Mouse (Mus musculus): Measurements from ENCODE around the gene Ptprz1. TPM values are rescaled to one million over a fixed set of nuclear protein-coding genes. Genes with fewer than 3 reads are reported as not detected.

The Ptprz1 gene
- polyA plus RNA-seq, 1 experiment from 2014 or later = 3.0 TPM

DNA sequence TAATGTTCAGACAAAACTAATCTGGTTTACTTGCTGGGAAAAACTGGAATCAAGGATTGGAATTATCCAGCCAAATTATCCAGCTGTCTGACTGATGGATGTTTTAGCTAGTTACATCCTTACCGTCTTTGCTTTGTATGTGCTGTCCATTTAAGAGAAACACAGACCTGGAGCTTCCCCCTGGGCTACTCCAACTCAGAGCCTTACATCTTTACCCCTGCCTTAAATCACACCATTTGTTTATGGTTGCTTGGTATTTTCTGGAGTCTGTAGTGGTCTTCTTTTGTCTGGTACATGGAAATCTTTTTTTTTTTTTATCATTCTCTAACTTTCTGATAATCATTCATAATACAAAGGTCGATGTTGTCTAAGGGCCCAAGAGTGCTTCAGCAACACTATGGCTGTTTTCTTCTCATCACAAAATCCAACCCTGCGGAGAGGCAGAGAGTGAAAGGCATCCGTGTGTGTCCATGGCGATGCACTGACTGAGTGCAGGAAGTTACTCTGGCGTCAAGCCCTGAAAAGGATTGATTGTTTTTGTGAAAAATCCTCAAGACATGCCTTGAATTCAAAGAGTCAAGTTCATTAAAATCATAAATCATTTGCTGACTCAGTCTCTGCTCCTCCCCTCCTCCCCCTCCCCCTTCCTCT lies 34.1 kb downstream of the Ptprz1 start:
- ATAC-seq (replicated peaks; ENCODE audit: extremely low read depth, insufficient read depth, low FRiP score) = no peak
- Histone ChIP-seq H3K4me3 (ENCODE audit: low read length) (no peak overlapping the region), H3K27ac (ENCODE audit: low read length) (no peak overlapping the region), H3K9me3 (replicated peaks; ENCODE audit: control insufficient read depth, low read length) (no peaks in the 10 kb centered on the region), H3K36me3 (ENCODE audit: control insufficient read depth, insufficient read depth) (no peaks in the 10 kb centered on the region), H3K9ac (ENCODE audit: low read length) (no peak overlapping the region), H3K4me2 (ENCODE audit: low read depth, low read length) (no peak overlapping the region), H3K4me1 (ENCODE audit: control insufficient read depth, insufficient read depth, low read length) (no peaks in the 10 kb centered on the region), H3K27me3 (ENCODE audit: control insufficient read depth, insufficient read depth, low read length) (no peaks in the 10 kb centered on the region)
- 68% methylated on average over 6 of the region's 6 CpGs for WGBS

DNA sequence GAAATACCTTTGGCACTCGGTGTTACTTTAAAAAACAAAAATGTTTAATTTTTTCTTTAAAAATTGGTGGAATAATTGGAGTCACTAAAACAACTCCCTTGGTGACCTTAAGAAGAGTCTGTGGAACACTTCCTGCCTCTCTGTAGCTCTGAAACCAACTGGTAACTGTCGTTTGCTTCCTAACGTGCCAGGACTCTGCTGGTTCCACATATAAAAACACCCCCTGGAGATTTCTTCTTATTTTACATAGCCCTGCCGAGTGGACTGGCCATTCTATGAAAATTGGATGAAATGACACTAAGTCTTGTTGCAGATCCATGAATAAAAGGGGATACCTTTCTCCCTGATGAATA lies 34.6 kb downstream of the Ptprz1 start:
- H3K4me3 ChIP-seq (ENCODE audit: low read length) = no peak overlapping the region
- no peaks in the 10 kb centered on the region for H3K4me1 ChIP-seq (ENCODE audit: control insufficient read depth, insufficient read depth, low read length)
- H3K4me2 ChIP-seq (ENCODE audit: low read depth, low read length) = no peak overlapping the region
- no peaks in the 10 kb centered on the region for H3K27me3 ChIP-seq (ENCODE audit: control insufficient read depth, insufficient read depth, low read length)
- H3K27ac ChIP-seq (ENCODE audit: low read length) = no peak overlapping the region
- no peak for ATAC-seq (replicated peaks; ENCODE audit: extremely low read depth, insufficient read depth, low FRiP score)
- no peaks in the 10 kb centered on the region for H3K9me3 ChIP-seq (replicated peaks; ENCODE audit: control insufficient read depth, low read length)
- no peaks in the 10 kb centered on the region for H3K36me3 ChIP-seq (ENCODE audit: control insufficient read depth, insufficient read depth)
- 49% methylated on average over 4 of the region's 4 CpGs for WGBS
- H3K9ac ChIP-seq (ENCODE audit: low read length) = no peak overlapping the region

- Histone ChIP-seq H3K9me3 (replicated peaks; ENCODE audit: control insufficient read depth, low read length) (no peaks in the 10 kb centered on the region), H3K36me3 (ENCODE audit: control insufficient read depth, insufficient read depth) (no peaks in the 10 kb centered on the region), H3K4me1 (ENCODE audit: control insufficient read depth, insufficient read depth, low read length) (no peaks in the 10 kb centered on the region), H3K4me2 (ENCODE audit: low read depth, low read length) (no peak overlapping the region), H3K27me3 (ENCODE audit: control insufficient read depth, insufficient read depth, low read length) (no peaks in the 10 kb centered on the region), H3K4me3 (ENCODE audit: low read length) (no peak overlapping the region), H3K9ac (ENCODE audit: low read length) (no peak overlapping the region), H3K27ac (ENCODE audit: low read length) (no peak overlapping the region)
- WGBS = 33% methylated on average over 1 of the region's 1 CpGs
- no peak for ATAC-seq (replicated peaks; ENCODE audit: extremely low read depth, insufficient read depth, low FRiP score)
These were observed 47.6 kb downstream of the Ptprz1 start for GRCm38 (mm10) chr6:22922880-22923279.

- Histone ChIP-seq H3K36me3 (ENCODE audit: control insufficient read depth, insufficient read depth) (no peaks in the 10 kb centered on the region), H3K4me3 (ENCODE audit: low read length) (no peak overlapping the region), H3K9ac (ENCODE audit: low read length) (no peak overlapping the region), H3K9me3 (replicated peaks; ENCODE audit: control insufficient read depth, low read length) (no peaks in the 10 kb centered on the region), H3K27me3 (ENCODE audit: control insufficient read depth, insufficient read depth, low read length) (no peaks in the 10 kb centered on the region), H3K4me1 (ENCODE audit: control insufficient read depth, insufficient read depth, low read length) (no peaks in the 10 kb centered on the region), H3K4me2 (ENCODE audit: low read depth, low read length) (no peak overlapping the region), H3K27ac (ENCODE audit: low read length) (no peak overlapping the region)
- WGBS = 83% methylated on average over 2 of the region's 2 CpGs
- no peak for ATAC-seq (replicated peaks; ENCODE audit: extremely low read depth, insufficient read depth, low FRiP score)
These were observed 57.5 kb downstream of the Ptprz1 start for GRCm38 (mm10) chr6:22932768-22933265.

DNA sequence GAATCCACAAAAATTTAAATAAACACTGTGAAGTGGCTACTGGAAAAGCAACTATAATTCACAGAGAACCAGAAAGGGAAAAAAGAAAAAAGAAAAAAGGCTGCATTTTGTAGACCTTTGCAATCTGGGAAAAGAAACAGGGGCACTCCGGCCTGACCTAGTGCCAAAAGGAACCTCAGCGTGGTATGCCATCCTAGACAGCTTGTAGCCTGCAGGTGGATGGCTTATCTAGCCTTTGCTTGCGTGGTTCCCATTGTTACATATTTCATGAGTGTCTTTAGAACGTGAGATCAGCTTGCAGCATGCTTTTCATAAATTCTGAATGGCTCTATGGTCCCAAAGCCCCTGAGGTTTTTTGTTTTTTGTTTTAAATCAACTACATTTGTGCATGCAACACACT lies 61.8 kb downstream of the Ptprz1 start:
- Histone ChIP-seq H3K36me3 (ENCODE audit: control insufficient read depth, insufficient read depth) (no peaks in the 10 kb centered on the region), H3K4me1 (ENCODE audit: control insufficient read depth, insufficient read depth, low read length) (no peaks in the 10 kb centered on the region), H3K27ac (ENCODE audit: low read length) (no peak overlapping the region), H3K9ac (ENCODE audit: low read length) (no peak overlapping the region), H3K4me3 (ENCODE audit: low read length) (no peak overlapping the region), H3K27me3 (ENCODE audit: control insufficient read depth, insufficient read depth, low read length) (no peaks in the 10 kb centered on the region), H3K9me3 (replicated peaks; ENCODE audit: control insufficient read depth, low read length) (no peaks in the 10 kb centered on the region), H3K4me2 (ENCODE audit: low read depth, low read length) (no peak overlapping the region)
- ATAC-seq (replicated peaks; ENCODE audit: extremely low read depth, insufficient read depth, low FRiP score) = no peak
- WGBS = 68% methylated on average over 4 of the region's 4 CpGs

DNA sequence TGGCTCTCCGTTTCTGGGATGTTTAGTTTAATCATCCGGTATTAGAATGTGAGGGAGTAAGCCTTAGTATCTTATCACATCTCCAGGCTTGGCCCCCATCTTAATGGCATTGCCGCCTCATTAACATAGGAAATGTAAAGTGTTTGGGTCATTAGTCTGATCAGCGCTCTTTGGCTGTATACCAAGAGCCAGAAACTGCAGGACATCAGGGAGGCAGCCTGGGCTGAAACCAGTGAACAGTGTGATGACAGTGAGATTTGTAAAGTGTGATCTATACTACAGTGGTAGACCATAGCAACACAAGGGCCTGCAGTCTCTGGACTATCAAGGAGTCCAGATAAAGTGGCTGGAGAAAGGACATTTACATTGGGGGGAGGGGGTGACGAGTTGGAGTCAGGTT lies 62.2 kb downstream of the Ptprz1 start:
- no peaks in the 10 kb centered on the region for H3K27me3 ChIP-seq (ENCODE audit: control insufficient read depth, insufficient read depth, low read length)
- H3K27ac ChIP-seq (ENCODE audit: low read length) = no peak overlapping the region
- H3K4me3 ChIP-seq (ENCODE audit: low read length) = no peak overlapping the region
- no peaks in the 10 kb centered on the region for H3K4me1 ChIP-seq (ENCODE audit: control insufficient read depth, insufficient read depth, low read length)
- WGBS = 40% methylated on average over 5 of the region's 5 CpGs
- H3K36me3 ChIP-seq (ENCODE audit: control insufficient read depth, insufficient read depth) = no peaks in the 10 kb centered on the region
- H3K9ac ChIP-seq (ENCODE audit: low read length) = no peak overlapping the region
- no peaks in the 10 kb centered on the region for H3K9me3 ChIP-seq (replicated peaks; ENCODE audit: control insufficient read depth, low read length)
- ATAC-seq (replicated peaks; ENCODE audit: extremely low read depth, insufficient read depth, low FRiP score) = no peak
- H3K4me2 ChIP-seq (ENCODE audit: low read depth, low read length) = no peak overlapping the region

GRCm38 (mm10) chr6:22944191-22944590 lies 68.9 kb downstream of the Ptprz1 start:
- no peaks in the 10 kb centered on the region for H3K27me3 ChIP-seq (ENCODE audit: control insufficient read depth, insufficient read depth, low read length)
- H3K4me1 ChIP-seq (ENCODE audit: control insufficient read depth, insufficient read depth, low read length) = no peaks in the 10 kb centered on the region
- no peaks in the 10 kb centered on the region for H3K36me3 ChIP-seq (ENCODE audit: control insufficient read depth, insufficient read depth)
- H3K9me3 ChIP-seq (replicated peaks; ENCODE audit: control insufficient read depth, low read length) = no peaks in the 10 kb centered on the region
- ATAC-seq (replicated peaks; ENCODE audit: extremely low read depth, insufficient read depth, low FRiP score) = no peak
- no peak overlapping the region for H3K4me2 ChIP-seq (ENCODE audit: low read depth, low read length)
- 91% methylated on average over 3 of the region's 3 CpGs for whole genome bisulfite sequencing
- H3K27ac ChIP-seq (ENCODE audit: low read length) = no peak overlapping the region
- H3K9ac ChIP-seq (ENCODE audit: low read length) = no peak overlapping the region
- no peak overlapping the region for H3K4me3 ChIP-seq (ENCODE audit: low read length)

GRCm38 (mm10) chr6:22963374-22963773 lies 88.1 kb downstream of the Ptprz1 start:
- no peak overlapping the region for H3K27ac ChIP-seq (ENCODE audit: low read length)
- 83% methylated on average over 3 of the region's 3 CpGs for WGBS
- H3K27me3 ChIP-seq (ENCODE audit: control insufficient read depth, insufficient read depth, low read length) = no peaks in the 10 kb centered on the region
- no peak for ATAC-seq (replicated peaks; ENCODE audit: extremely low read depth, insufficient read depth, low FRiP score)
- no peak overlapping the region for H3K9ac ChIP-seq (ENCODE audit: low read length)
- H3K36me3 ChIP-seq (ENCODE audit: control insufficient read depth, insufficient read depth) = no peaks in the 10 kb centered on the region
- no peak overlapping the region for H3K4me2 ChIP-seq (ENCODE audit: low read depth, low read length)
- H3K9me3 ChIP-seq (replicated peaks; ENCODE audit: control insufficient read depth, low read length) = no peaks in the 10 kb centered on the region
- H3K4me1 ChIP-seq (ENCODE audit: control insufficient read depth, insufficient read depth, low read length) = no peaks in the 10 kb centered on the region
- no peak overlapping the region for H3K4me3 ChIP-seq (ENCODE audit: low read length)

DNA sequence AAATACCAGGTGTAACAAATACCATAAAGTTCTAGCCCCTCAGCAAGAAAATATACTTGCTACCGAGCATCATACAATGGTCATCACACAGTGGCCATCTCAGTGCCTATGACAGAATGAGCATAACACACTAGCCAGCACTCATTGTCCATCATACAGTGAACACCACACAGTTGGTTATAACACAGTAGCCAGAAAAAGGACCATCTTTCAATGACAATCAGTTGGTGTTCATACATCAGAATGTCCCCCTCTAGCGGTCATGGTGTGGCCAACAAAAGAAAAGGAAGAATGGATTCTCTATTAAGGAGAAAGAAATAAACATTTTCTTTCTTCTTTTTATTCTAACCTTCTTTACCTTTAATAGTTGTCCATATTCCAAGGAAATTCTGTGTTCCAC lies 92.8 kb downstream of the Ptprz1 start:
- H3K4me2 ChIP-seq (ENCODE audit: low read depth, low read length) = no peak overlapping the region
- no peak for ATAC-seq (replicated peaks; ENCODE audit: extremely low read depth, insufficient read depth, low FRiP score)
- no peaks in the 10 kb centered on the region for H3K27me3 ChIP-seq (ENCODE audit: control insufficient read depth, insufficient read depth, low read length)
- WGBS = 43% methylated on average over 2 of the region's 2 CpGs
- no peak overlapping the region for H3K9ac ChIP-seq (ENCODE audit: low read length)
- H3K4me1 ChIP-seq (ENCODE audit: control insufficient read depth, insufficient read depth, low read length) = no peaks in the 10 kb centered on the region
- no peaks in the 10 kb centered on the region for H3K36me3 ChIP-seq (ENCODE audit: control insufficient read depth, insufficient read depth)
- H3K4me3 ChIP-seq (ENCODE audit: low read length) = no peak overlapping the region
- H3K27ac ChIP-seq (ENCODE audit: low read length) = no peak overlapping the region
- H3K9me3 ChIP-seq (replicated peaks; ENCODE audit: control insufficient read depth, low read length) = no peaks in the 10 kb centered on the region

Data from heart, embryonic 16.5 days (tissue).